Mouse (Mus musculus) hindbrain, embryonic 11.5 days (tissue): ENCODE data around the gene Arhgef40. TPM values are rescaled to one million over a fixed set of nuclear protein-coding genes. Genes with fewer than 3 reads are reported as not detected.
A peak's percentile ranks its signal among the peaks of the same experiment; 100 is the strongest.

Experiments used
- ATAC-seq: fragments of 200-750 bp; cut with Nextera tagmentation; 2 replicates; pipeline ENCODE4 v1.8.0; 2017; ENCODE audit warnings: mild to moderate bottlenecking, moderate TSS enrichment, moderate library complexity; ENCODE audit not compliant: low FRiP score
- DNase-seq: peaks from one replicate; pipeline ENCODE4 v3.0.0-alpha.2; 2015; ENCODE audit warnings: low spot score
- H3K27ac ChIP-seq: fragments of 300-500 bp; sonication (generic); 2 replicates; pipeline ENCODE4 v1.5.1; 2014; ENCODE audit warnings: mild to moderate bottlenecking, low read depth, low read length
- H3K27me3 ChIP-seq: fragments of 300-500 bp; sonication (generic); 2 replicates; pipeline ENCODE4 v1.6.1; 2014; ENCODE audit warnings: mild to moderate bottlenecking, low read length, moderate library complexity, mixed read lengths; ENCODE audit not compliant: control insufficient read depth, insufficient read depth
- H3K36me3 ChIP-seq: fragments of 300-500 bp; sonication (generic); 2 replicates; pipeline ENCODE4 v1.6.1; 2014; ENCODE audit warnings: mild to moderate bottlenecking, low read length, moderate library complexity, mixed read lengths; ENCODE audit not compliant: control insufficient read depth, insufficient read depth
- H3K4me1 ChIP-seq: fragments of 300-500 bp; sonication (generic); replicated peaks from 2 replicates; pipeline ENCODE4 v1.6.1; 2014; ENCODE audit warnings: low read length, mixed read lengths; ENCODE audit not compliant: control insufficient read depth, insufficient read depth
- H3K4me2 ChIP-seq: fragments of 300-500 bp; sonication (generic); replicated peaks from 2 replicates; pipeline ENCODE4 v1.6.1; 2014; ENCODE audit warnings: mild to moderate bottlenecking, low read depth, low read length
- H3K4me3 ChIP-seq: fragments of 300-500 bp; sonication (generic); 2 replicates; pipeline ENCODE4 v1.5.1; 2014; ENCODE audit warnings: low read depth, low read length
- H3K9ac ChIP-seq: fragments of 300-500 bp; sonication (generic); 2 replicates; pipeline ENCODE4 v1.6.1; 2014; ENCODE audit warnings: low read depth, low read length
- H3K9me3 ChIP-seq: fragments of 300-500 bp; sonication (generic); 2 replicates; pipeline ENCODE4 v1.6.1; 2016; ENCODE audit warnings: low read length; ENCODE audit not compliant: control insufficient read depth
- WGBS: fragments of 180-500 bp; shearing (Covaris S2); extraction: QIAGEN DNeasy Blood & Tissue Kit; methylation state at CpG from one replicate; pipeline ENCODE4 v1.1.7; 2014; 5-methylcytosine and 5-hydroxymethylcytosine counted together
- polyA plus RNA-seq: library from polyadenylated mRNA; unstranded; fragments of >200 nt; fragmentation: Nextera tagmentation; extraction: Ambion mirVana; gene quantifications from 2 replicates; pipeline ENCODE4 v1.2.1, GENCODE M21; 2014

The Arhgef40 gene
- polyA plus RNA-seq, 1 experiment from 2014 or later: 58.5 TPM

DNA sequence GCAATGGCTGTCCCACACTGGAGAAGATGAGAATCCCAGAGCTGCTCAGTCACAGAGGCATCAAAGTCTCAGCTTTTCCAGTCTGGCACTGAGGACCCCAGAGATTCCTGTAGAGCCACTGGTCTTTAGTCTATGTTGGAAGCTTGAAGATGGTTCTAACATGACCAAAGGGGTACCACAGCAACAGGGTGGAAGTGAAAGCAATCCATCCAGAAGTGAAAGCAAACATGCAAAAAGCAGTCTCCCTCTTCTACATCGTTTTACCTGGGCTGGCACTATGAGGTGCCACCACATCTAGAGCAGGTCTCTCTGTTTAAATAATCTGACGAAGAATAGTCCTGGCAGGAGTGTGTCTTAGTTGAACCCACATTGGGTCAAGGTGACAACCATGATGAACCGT, 5.3 kb upstream of the Arhgef40 start:
- Histone ChIP-seq H3K27me3 (no peaks in the 10 kb centered on the region), H3K4me3 (no peak overlapping the region), H3K9ac (no peak overlapping the region), H3K9me3 (no peaks in the 10 kb centered on the region), H3K4me2 (no peak overlapping the region), H3K27ac (no peak overlapping the region), H3K4me1 (peaks cover 2% of the 10 kb centered on the region; the same call in 1 of the 2 replicates), H3K36me3 (no peaks in the 10 kb centered on the region)
- ATAC-seq (no peak), DNase-seq (no peak)
- WGBS: 90% methylated on average over 3 of the region's 3 CpGs

DNA sequence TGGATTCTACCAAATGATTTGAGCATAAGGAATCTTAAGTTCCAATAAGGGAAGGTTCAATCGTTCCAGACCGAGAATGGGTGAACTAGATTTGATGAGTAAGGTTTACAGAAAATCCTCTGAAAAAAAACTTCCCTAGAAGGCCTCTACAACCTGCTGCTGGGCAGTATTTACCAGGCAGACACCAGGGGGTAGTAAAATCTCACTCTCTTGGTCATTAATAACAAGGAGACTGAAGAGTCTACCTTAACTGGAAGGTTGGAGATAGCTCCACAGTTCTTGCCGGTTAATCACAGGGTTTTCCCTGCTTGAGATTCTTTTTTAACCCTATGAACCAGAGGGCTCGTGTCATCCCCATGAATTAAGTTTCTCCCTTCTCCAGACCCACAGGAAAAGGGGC, 1.3 kb upstream of the Arhgef40 start:
- no peak overlapping the region for H3K27ac ChIP-seq
- no peaks in the 10 kb centered on the region for H3K36me3 ChIP-seq
- peaks cover 5% of the 10 kb centered on the region; the same call in 1 of the 2 replicates for H3K4me1 ChIP-seq
- WGBS: 62% methylated on average over 4 of the region's 4 CpGs
- H3K4me3 ChIP-seq: no peak overlapping the region
- no peak overlapping the region for H3K9ac ChIP-seq
- no peaks in the 10 kb centered on the region for H3K9me3 ChIP-seq
- no peaks in the 10 kb centered on the region for H3K27me3 ChIP-seq
- no peak overlapping the region for H3K4me2 ChIP-seq
- DNase-seq: no peak
- no peak for ATAC-seq

DNA sequence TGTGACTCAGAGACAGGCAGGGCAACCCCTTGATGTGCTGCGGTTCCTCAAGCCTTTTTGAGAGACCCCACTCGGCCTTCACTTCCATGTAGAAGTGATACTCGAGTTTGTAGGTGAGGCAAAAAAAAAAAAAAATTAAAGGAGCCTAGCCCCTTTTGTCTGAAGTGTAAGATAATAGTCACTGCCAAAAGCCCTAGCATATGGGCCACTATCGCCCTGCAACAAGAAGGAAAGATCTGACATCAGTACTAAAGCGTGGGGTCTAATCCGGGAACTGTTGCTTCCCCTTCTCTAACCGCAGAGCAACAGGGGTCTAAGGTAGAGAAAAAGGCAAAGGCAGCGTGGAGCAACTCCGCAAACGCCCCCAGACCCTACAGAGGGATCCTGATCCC, 668 bp upstream of the Arhgef40 start:
- 9% methylated on average over 10 of the region's 10 CpGs for WGBS
- H3K9me3 ChIP-seq: no peaks in the 10 kb centered on the region
- no peak for ATAC-seq

DNA sequence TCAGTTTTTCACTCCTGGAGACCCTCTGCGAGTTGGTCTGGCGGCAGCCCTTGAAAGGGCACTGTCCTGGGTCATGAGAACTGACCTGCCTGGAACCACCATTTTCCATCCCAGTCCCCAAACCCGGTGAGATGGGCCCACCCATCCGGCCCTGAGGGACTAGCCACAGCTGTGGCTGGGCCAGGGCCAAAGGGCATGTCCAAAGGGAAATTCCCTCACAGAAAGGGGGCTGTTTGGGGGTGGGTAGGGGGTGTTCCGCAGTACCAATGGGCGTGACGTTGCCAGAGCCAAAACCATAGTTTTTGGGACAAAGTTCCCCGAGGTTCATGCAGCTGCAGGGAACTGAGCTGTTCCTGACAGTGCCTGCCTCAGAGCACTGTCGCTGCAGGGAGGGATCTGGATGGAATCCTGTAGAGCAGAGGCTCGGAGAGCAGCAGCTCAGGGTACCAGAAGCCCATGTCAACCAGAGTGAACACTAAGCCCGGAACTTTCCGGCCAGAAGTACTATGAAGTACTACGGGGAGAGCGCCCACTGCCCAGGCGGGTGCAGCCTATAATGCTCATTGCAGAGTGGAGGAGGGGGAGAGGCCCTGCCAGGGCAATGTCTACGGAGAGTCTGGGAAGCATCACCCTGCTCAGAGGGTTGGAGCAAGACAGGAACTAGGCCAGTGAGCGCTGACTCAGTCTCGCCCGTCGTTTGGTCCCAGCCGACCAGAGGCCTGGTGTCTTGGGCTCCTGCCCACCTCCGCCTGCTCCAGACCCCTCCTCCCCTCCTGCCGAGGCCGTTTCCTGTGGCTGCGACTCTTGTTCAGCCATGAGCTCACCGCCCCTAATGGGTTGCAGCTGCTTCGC, 1.0 kb downstream of the Arhgef40 start:
- Histone ChIP-seq H3K9ac (peak overlapping the region; percentile 87), H3K4me2 (peak overlapping the region; percentile 93), H3K27ac (peak overlapping the region; percentile 84), H3K9me3 (no peaks in the 10 kb centered on the region), H3K4me3 (peak overlapping the region; percentile 74), H3K4me1 (peaks cover 5% of the 10 kb centered on the region; the same call in 1 of the 2 replicates), H3K36me3 (no peaks in the 10 kb centered on the region), H3K27me3 (no peaks in the 10 kb centered on the region)
- DNase-seq (peak; percentile 73), ATAC-seq (peak; percentile 53)
- WGBS: under 1% methylated on average over 27 of the region's 27 CpGs

More for the DNA sequence above, 668 bp upstream of the Arhgef40 start:
- peak overlapping the region; percentile 87 for H3K9ac ChIP-seq
- H3K36me3 ChIP-seq: no peaks in the 10 kb centered on the region
- H3K4me1 ChIP-seq: peaks cover 5% of the 10 kb centered on the region; the same call in 1 of the 2 replicates
- peak overlapping the region; percentile 74 for H3K4me3 ChIP-seq
- no peak for DNase-seq
- peak overlapping the region; percentile 84 for H3K27ac ChIP-seq
- no peaks in the 10 kb centered on the region for H3K27me3 ChIP-seq
- peak overlapping the region; percentile 93 for H3K4me2 ChIP-seq

DNA sequence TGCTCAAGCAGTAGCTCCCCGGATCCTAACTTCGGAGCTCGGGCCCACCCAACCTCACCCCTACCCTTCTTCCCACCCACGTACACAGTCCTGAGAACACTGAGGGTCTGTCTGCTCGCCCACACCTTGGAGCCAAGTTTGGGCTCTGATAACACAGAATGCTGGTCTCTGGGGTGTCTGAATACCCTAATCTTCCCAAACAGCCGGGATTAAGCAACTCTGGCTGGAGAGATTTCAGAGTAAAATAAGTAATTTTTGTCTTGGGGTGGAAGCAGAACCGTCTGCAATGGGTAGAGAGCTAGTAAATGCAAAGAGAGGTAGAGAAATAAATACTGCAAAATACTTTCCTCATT, 1.6 kb downstream of the Arhgef40 start:
- WGBS: 9% methylated on average over 7 of the region's 7 CpGs
- DNase-seq (no peak), ATAC-seq (no peak)
- Histone ChIP-seq H3K4me3 (peak overlapping the region; percentile 74), H3K36me3 (no peaks in the 10 kb centered on the region), H3K4me1 (peaks cover 5% of the 10 kb centered on the region; the same call in 1 of the 2 replicates), H3K9ac (peak overlapping the region; percentile 87), H3K9me3 (no peaks in the 10 kb centered on the region), H3K27ac (peak overlapping the region; percentile 84; the same call in 1 of the 2 replicates), H3K4me2 (peak overlapping the region; percentile 93), H3K27me3 (no peaks in the 10 kb centered on the region)

DNA sequence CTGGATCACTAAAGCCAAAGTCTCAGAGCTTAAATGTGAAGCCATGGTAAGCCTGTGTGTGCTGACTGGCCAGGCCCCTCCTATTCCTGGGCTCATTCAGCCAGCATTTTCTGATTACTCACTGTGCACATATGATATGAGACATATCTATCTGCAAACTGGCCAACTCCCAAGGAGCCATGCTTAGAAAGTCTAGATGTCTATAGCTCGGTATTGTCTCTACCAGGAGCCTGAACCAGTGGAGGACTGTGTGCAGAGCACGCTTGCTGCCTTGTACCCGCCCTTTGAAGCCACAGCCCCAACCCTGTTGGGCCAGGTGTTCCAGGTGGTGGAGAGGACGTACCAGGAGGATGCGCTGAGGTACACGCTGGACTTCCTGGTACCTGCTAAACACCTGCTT, 2.7 kb downstream of the Arhgef40 start:
- ATAC-seq: no peak
- Histone ChIP-seq H3K36me3 (no peaks in the 10 kb centered on the region), H3K9ac (no peak overlapping the region), H3K27ac (no peak overlapping the region), H3K4me3 (no peak overlapping the region), H3K9me3 (no peaks in the 10 kb centered on the region), H3K4me2 (no peak overlapping the region), H3K27me3 (no peaks in the 10 kb centered on the region), H3K4me1 (peaks cover 5% of the 10 kb centered on the region; the same call in 1 of the 2 replicates)
- no peak for DNase-seq
- WGBS: 92% methylated on average over 6 of the region's 6 CpGs

DNA sequence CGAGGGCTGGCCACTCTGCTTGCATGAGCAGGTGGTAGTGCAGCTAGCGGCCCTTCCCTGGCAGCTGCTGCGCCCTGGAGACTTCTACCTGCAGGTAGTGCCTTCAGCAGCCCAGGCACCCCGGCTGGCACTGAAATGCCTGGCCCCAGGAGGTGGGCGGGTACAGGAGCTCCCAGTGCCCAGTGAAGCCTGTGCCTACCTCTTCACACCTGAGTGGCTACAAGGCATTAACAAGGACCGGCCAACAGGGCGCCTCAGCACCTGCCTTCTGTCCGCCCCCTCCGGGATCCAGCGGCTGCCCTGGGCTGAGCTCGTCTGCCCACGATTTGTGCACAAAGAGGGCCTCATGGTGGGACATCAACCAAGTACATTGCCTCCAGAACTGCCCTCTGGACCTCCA, 4.2 kb downstream of the Arhgef40 start:
- Histone ChIP-seq H3K9me3 (no peaks in the 10 kb centered on the region), H3K9ac (0 out of 2 replicates have a peak overlapping the region, but pooled peaks have one; percentile 11), H3K36me3 (no peaks in the 10 kb centered on the region), H3K4me1 (peaks cover 5% of the 10 kb centered on the region; the same call in 1 of the 2 replicates), H3K4me2 (no peak overlapping the region), H3K27ac (no peak overlapping the region), H3K27me3 (no peaks in the 10 kb centered on the region), H3K4me3 (no peak overlapping the region)
- WGBS: 79% methylated on average over 12 of the region's 12 CpGs
- no peak for ATAC-seq
- no peak for DNase-seq

DNA sequence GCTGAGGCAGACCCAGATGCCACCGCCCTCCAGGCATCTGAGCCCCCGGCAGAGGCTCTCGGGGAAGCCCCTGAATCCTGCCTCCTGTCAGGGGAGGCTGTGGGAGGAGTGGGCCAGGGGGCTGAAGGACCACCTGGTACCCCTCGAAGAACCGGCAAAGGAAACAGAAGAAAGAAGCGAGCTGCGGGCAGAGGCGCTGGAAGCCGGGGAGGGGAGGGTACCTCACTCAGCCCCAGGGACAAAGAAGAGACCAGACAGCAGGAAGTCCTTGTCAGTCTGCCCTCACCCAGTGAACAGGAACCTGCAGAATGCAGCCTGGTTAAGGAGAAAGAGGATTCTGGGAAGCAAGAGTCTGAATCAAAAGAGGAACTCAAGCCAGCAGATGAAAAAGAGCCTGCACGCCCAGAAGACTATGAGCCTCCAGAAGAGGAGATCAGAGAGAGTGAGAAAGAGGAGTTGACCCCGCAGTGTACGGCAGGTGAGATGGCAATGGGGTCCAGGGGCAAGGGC, 5.0 kb downstream of the Arhgef40 start:
- Histone ChIP-seq H3K27me3 (no peaks in the 10 kb centered on the region), H3K27ac (no peak overlapping the region), H3K4me2 (no peak overlapping the region), H3K9me3 (no peaks in the 10 kb centered on the region), H3K9ac (0 out of 2 replicates have a peak overlapping the region, but pooled peaks have one; percentile 11), H3K4me3 (no peak overlapping the region), H3K36me3 (no peaks in the 10 kb centered on the region), H3K4me1 (0 out of 2 replicates have a peak, but pooled peaks cover 3% of the 10 kb centered on the region)
- ATAC-seq (no peak), DNase-seq (no peak)
- WGBS: 67% methylated on average over 12 of the region's 12 CpGs
